Mouse (Mus musculus) 3134 (cell line): ENCODE measurements around the gene Trex1.
A peak's percentile ranks its signal among the peaks of the same experiment; 100 is the strongest.

Source experiments
- DNase-seq: peaks from one replicate; pipeline ENCODE4 v3.0.0-alpha.2; 2011; ENCODE audit warnings: low spot score; ENCODE audit not compliant: insufficient read length; ENCODE audit errors: extremely low read depth

The Trex1 gene

DNA sequence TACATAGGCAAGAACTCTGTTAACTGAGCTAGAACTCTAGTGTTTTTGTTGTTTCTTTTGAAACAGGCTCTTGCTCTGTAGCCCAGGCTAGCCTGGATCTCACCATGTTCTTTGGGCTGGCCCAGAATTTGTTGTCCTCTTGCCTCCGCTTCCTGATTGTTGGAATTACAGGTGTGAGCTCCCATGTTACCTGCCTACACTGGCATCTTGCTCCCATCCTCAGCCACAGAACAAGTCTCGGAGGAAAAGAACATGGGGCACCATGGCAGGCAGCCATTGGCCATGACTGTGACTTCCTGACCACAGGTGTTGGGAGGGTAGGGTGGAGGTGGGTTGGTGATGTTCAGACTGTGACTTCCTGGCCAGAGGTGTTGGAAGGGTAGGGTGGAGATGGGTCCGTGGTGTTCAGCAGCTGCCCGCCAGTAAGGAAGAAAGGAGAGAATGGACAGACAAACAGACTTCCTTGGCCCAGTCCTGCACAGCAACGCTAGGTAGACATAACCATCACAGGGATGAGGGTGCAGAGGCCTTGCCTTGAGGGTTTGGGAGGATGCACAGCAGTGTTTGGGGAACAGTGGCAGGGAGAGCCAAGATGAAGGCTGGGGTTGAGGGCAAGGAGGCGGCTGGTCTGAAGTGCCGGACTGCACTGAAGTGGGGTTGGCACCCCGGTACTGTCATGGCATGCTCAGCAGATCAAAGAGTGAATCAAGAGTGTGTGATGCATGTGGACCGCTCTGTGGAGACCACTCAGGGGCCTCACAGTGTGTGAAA lies 6.9 kb downstream of the Trex1 start:
- DNase-seq = no peak

DNA sequence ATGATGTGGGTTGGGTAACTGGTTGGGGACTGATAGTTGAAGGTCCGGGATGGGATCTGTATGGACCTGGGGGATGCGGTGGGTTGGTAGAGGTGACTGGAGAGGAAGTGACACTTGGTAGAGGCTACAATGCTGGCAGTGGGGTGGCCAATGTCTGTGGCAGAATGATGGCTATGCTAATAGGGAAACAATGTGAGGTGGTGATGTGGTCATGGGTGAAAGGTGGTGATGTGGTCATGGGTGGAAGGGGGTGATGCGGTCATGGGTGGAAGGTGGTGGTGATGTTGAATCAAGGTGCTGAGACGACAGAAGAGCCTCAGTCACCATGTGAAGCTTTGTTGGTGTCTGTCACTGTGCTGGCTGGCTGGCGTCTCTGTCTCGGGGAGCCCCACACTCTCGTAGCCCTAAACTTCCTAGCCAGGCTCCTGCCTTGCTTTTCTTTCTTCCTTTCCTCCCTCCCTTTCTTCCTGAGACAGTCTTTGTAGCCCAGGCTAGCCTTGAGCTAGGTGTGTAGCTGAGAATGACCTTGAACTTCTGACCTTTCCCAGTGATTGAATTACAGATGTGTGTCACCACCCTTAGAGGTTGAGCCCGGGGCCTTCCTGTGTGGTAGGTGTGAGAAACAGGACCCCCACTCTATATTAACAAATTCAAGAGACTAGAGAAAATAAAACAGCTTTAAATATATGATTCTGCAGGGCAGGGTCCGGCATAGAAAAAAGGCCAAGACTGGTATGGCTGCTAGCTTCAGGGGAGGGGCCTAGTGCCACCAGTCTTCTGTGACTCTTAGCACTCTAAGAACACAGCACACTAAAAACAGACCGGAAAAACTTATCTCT lies 7.7 kb downstream of the Trex1 start:
- no peak for DNase-seq

DNA sequence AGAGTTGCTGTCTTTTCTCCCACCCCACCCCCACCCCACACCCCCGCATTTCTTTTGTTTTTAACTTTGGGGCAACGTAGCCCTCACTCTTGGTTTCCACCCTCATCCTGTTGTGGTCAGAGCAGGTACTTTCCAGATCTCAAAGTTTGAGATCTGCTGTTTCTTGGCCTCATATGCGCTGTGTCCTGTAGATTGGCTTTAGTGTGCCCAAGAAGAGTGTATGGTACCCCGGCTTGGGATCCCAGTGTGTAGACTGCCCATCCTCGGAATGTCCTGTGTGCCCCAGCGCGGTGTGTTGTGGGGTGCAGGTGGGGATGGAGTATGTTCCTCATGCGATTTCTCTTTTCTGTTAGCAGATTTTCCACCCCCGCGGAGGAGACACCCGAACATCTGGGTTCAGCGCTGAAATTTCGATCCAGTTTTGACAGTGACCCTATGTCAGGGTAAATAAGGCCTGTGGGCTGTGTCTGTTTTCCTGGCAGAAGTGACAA lies 8.5 kb downstream of the Trex1 start:
- DNase-seq = no peak

DNA sequence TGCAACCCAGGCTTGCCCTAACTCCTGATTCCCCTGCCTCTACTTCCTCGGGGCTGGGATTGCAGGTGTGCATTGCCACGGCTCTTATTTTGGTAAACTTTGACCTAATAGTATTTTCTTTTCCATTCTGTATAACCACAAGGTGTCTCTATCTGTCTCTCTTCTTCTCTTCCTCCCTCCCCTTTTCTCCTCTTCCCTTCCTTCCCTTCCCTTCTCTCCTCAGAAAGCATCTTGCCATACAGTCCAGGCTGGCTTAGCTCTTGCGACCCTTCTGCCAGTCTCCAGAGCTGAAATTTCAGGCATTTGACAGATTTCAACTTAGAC lies 8.9 kb downstream of the Trex1 start:
- DNase-seq = no peak

- no peak for DNase-seq
Observed at GRCm38 (mm10) chr9:109049996-109050673, 9.4 kb downstream of the Trex1 start.

DNA sequence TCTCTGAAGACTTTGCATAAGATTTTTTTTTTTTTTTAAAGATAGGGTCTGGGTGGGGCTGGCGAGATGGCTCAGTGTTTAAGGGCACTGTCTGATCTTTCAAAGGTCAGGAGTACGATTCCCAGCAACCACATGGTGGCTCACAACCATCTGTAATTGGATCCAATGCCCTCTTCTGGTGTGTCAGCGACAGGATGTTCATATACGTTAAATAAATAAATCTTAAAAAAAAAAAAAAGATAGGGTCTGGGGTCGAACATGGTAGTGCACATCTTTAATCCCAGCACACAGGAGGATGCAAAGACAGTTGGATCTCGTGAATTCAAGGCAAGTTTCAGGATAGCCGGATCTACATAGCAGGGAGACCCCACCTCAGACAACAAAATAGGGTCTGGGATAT lies 10.2 kb downstream of the Trex1 start:
- DNase-seq = no peak

DNA sequence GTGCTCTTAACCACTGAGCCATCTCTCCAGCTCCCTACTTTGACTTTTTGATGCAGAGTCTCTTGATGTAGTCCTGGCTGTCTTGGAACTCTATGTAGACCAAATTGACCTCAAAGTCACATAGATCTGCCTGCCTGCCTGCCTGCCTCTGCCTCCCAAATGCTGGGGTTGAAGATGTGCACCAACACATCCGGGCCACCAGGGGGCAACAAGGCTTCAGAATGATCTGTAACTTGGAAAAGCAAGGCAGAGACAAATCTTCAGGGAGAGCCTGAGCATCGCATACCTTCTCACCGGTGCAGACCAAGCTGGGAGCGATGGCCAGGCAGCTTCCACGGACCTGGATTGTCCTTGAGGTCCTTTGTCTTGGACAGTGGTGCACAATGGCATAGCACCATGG lies 13.2 kb downstream of the Trex1 start:
- peak; percentile 49 for DNase-seq

DNA sequence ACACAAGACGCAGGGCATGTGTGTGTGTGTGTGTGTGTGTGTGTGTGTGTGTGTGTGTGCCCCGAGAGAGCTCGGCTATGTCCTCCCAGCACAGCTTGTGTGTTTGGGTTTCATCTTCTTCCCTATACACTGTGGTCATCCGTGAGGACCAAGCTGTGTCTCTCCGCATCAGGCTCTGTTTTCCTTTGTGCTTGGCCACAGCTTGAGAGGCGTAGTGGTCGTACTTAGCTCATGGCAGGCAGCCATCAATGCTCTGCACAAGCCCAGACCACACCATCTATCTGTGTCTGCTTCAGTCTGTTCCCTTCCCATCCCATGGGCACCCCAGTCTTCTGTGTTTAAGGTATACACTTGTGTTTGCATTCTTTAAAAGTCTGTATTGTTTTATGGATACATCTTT lies 18.2 kb downstream of the Trex1 start:
- DNase-seq = no peak

DNA sequence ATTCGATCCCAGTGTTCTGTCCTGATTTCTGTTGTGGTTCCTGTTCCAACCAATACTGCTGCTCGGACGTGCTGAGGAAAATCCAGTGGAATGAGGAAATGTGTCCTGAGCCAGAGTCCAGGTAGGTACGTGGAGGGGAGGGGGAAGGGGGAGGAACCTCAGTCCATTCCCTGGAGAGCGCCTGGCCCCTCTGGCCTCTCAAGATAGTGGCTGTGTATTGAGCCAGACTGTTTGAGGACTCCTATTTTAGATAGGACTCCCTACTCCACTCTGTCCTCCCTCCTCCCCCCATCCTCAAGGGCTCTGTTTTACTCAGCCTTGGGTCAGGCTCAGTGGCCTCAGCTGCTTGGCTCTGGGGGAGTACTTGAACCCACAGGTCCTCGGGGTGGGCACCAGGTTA lies 18.6 kb downstream of the Trex1 start:
- no peak for DNase-seq

DNA sequence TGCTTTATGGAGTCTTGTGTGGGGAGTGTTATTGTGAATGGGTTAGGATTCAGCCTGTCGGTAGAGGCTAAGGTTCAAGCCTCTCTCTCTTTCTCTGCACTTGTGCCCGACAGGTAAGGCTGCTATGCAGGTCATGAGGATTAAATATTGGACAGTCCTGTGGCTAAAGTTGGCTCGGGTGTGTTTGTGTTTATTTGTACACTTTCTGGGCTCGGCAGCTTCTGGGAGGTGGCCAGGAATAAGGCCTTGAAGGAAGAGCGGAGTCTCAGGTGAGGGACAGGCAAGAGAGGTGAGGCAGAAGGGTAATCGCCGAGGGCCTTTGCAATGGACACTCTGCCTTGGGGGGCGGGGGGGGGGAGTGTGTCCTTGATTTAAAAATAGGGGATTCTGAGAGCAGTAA lies 19.3 kb downstream of the Trex1 start:
- DNase-seq = no peak

- no peak for DNase-seq
Observed at GRCm38 (mm10) chr9:109039681-109040080, 19.9 kb downstream of the Trex1 start.

DNA sequence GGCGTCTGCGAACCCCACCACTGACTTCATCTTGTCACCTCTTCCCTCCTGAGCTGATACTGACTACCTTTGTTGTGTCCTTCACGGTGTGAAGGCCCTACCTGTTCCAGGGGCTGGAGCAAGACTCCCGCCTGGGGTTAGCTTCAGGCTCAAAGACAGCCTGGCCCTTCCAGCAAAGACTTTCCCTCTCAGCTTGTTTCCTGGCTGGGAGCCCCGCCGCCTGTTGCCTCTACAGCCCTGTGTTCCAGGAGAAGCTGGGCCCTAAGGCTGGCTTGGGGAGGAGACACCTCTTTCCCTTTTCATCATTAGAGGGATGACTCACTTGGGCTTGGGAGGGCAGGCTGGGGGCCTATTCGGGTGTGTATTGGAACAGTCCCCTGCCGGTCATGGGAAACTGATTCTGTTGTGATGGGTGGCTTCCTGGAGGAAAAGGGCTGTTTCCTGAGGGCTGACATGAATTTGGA lies 20.6 kb downstream of the Trex1 start:
- DNase-seq = no peak

DNA sequence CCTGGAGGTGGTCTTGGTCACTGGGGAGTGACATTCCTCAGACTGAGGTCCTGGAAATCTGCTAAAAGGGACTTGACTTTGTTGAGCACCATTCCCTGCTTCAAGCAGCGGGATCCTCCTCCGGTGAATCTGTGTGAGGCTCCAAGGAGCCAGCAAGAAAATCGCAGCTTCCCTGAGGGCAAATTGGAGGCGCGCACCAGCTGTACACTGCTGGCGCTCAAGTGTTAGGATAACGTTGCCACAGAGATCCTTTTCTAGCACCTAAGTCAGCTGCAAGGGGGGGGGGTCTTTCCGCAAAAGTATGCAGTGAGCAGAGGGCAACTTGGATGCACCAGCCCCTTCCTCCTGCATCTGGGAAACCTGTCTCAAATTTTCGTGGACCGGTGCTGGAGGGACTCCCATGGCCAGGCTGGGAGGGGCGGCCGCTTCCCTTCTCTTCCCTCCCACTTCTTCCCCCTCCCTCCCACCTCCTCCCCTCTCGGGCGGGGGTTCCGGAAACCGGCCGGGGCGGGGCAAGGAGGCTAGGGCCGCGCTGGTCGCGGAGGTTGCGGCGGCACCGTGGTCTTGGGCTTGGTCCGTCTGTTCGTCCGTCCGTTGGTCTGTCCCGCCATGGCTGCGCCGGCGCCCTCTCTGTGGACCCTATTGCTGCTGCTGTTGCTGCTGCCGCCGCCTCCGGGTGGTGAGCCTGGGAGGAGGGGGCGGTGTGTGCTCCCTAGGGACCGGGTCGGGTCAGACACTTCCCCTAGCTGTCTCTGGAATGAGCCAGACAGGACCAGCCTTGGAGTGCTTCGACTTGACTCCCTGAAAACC lies 21.2 kb downstream of the Trex1 start, which contains the start of gene Shisa5:
Gene Shisa5 (plus strand): TSS at position 480 of the 810 bp plus-strand sequence.
- peak; percentile 84 for DNase-seq

DNA sequence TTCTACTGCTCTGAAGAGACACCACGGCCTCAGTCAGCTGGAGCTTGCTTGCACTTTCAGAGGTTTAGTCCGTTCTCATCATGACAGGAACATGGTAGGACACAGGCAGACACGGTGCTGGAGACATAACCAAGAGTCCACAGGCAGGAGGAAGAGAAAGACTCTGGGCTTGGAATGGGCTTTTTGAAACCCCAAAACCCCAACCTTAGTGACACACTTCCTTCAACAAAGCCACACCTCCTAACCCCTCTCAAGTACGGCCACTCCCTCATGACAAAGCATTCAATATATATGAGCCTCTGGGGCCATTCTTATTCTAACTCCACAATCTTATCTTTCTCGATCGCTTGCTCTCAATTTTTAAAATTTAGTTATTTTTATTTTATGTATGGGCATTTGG lies 27.1 kb downstream of the Trex1 start:
- no peak for DNase-seq

DNA sequence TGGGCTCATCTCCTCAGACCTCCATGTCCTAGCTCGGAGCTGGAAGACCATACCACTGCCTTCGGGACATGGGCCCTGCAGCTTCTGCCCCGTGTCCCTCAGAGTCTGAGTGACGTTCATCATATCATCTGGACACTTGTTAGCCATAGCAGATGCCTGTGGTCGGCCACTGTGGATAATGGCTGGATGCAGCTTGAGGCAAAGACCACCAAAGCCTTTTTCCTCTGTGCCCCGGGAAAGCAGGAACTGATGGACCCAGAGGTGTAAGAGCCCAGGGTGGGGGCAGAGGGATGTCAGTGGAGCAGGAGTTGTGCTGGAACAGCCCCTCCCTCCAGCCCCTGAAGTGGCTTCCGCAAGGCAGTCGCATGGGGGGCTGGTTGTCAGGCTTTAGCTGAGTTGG lies 27.8 kb downstream of the Trex1 start:
- no peak for DNase-seq

- DNase-seq = no peak
Observed at GRCm38 (mm10) chr9:109031001-109031400, 28.5 kb downstream of the Trex1 start.

DNA sequence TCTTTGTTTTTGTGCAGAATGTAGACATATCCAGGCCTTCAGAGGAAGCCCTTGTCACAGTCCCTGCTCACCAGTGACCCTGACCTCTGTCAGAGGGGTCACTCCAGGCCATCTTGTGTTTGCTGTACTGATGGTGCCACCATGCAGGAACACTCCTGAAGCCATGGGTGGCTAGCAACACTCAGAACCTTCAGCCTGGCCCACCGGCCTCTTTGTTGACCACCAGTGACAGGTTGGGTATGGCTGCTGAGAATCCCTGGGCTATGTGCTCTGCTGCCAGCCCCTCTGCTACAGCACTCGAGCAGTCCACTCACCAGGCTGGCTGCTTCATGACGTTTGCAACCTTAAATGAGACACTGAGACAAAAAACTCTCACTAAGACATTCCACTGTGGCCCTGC lies 29.2 kb downstream of the Trex1 start:
- DNase-seq = no peak

DNA sequence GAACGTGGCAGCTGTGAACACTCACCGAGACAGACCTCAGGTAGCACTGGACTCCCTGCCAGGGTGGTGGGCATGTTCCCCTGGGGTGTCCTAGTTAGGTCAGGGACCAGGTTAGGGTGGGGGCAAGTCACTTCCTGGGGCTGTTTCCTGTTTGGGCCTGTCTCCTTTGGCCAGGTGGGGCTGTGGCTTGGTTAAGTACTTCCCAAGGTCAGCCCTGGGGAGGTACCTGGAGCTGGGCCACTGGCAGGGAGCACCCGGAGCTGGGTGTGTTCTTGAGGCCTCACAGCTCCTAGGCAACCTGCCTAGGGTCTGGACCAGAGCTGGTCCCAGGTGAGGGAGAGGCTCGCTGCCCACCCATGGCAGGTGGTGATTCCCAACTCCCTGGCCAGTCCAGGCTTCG lies 30.6 kb downstream of the Trex1 start:
- no peak for DNase-seq

DNA sequence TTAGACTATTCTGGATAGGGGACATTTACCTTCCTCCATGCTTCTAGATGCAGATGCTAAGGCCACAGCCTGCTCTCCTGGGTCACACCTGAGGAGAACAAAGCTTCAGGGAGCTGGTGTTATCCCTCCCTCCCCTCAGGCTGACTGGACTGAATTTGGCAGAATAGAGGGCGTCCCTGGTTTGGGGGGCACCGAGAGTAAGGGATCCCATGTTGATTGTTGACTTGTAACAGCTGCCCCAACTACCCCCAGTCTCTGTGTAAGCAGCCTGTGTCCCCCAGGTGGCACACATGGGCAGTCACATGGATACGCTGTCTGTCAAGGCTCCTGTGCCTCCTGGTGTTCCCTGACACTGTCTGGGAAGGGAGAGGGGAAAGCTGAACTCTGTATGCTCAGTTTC lies 31.1 kb downstream of the Trex1 start:
- DNase-seq = no peak

GRCm38 (mm10) chr9:109027521-109027920 lies 32.0 kb downstream of the Trex1 start:
- DNase-seq = no peak
